Mouse (Mus musculus) lung, postnatal 0 days (tissue): Measurements from ENCODE around the gene Nedd8.

Source experiments
- CTCF ChIP-seq: IDR thresholded peaks from 2 replicates; pipeline ENCODE4 v1.5.1; 2016; ENCODE audit warnings: antibody characterized with exemption, mild to moderate bottlenecking
- EP300 ChIP-seq: IDR thresholded peaks from 2 replicates; pipeline ENCODE4 v1.6.1; 2016; ENCODE audit warnings: antibody characterized with exemption, mild to moderate bottlenecking, control low read depth

DNA sequence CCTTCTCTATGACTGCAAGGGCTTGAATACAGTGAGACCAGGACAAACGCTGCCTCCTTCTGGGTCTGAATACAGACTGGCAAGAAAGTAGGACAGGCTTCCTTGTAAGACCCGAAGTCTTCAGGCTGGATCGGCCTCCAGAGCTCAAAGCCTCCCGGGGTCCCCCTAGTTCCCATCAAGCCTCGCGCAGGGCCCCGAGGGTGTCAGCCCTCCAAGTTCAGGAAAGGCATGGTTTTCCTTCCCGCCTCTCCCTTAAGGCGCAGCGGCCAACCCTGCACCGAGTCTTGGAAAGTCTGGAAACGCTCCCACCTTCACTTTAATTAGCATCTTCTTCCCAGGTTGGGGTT lies 465 bp downstream of the Nedd8 start:
- TF ChIP-seq CTCF = no peak
- TF ChIP-seq EP300 = no peak
